Mouse (Mus musculus) heart, embryonic 13.5 days (tissue): ENCODE data around the gene Hspa4l. TPM values are rescaled to one million over a fixed set of nuclear protein-coding genes. Genes with fewer than 3 reads are reported as not detected.
A peak's percentile ranks its signal among the peaks of the same experiment; 100 is the strongest.

Experiments used
- ATAC-seq: fragments of 200-750 bp; cut with Nextera tagmentation; 2 replicates; pipeline ENCODE4 v1.8.0; 2017; ENCODE audit warnings: moderate TSS enrichment; ENCODE audit not compliant: insufficient number of reproducible peaks, low FRiP score, low TSS enrichment; ENCODE audit errors: extremely low read depth
- H3K27ac ChIP-seq: fragments of 300-500 bp; sonication (generic); replicated peaks from 2 replicates; pipeline ENCODE4 v1.5.1; 2015; ENCODE audit warnings: moderate library complexity, mild to moderate bottlenecking, inconsistent platforms
- H3K27me3 ChIP-seq: fragments of 300-500 bp; sonication (generic); replicated peaks from 2 replicates; pipeline ENCODE4 v1.6.1; 2015; ENCODE audit warnings: mild to moderate bottlenecking, inconsistent platforms
- H3K36me3 ChIP-seq: fragments of 300-500 bp; sonication (generic); 2 replicates; pipeline ENCODE4 v1.6.1; 2015; ENCODE audit warnings: mild to moderate bottlenecking, inconsistent platforms
- H3K4me1 ChIP-seq: fragments of 300-500 bp; sonication (generic); 2 replicates; pipeline ENCODE4 v1.6.1; 2015; ENCODE audit warnings: inconsistent platforms
- H3K4me2 ChIP-seq: fragments of 300-500 bp; sonication (generic); 2 replicates; pipeline ENCODE4 v1.6.1; 2015; ENCODE audit warnings: inconsistent platforms, mild to moderate bottlenecking, moderate library complexity
- H3K4me3 ChIP-seq: fragments of 300-500 bp; sonication (generic); 2 replicates; pipeline ENCODE4 v1.5.1; 2015; ENCODE audit warnings: moderate library complexity, mild to moderate bottlenecking, inconsistent platforms
- H3K9ac ChIP-seq: fragments of 300-500 bp; sonication (generic); 2 replicates; pipeline ENCODE4 v1.6.1; 2015; ENCODE audit warnings: inconsistent platforms, mild to moderate bottlenecking, moderate library complexity
- H3K9me3 ChIP-seq: fragments of 300-500 bp; sonication (generic); 2 replicates; pipeline ENCODE4 v1.6.1; 2016; ENCODE audit warnings: inconsistent platforms
- WGBS: fragments of 180-500 bp; shearing (Covaris S2); methylation state at CpG from one replicate; pipeline ENCODE4 v1.1.7; 2015; ENCODE audit warnings: mixed read lengths; 5-methylcytosine and 5-hydroxymethylcytosine counted together
- polyA plus RNA-seq: library from polyadenylated mRNA; unstranded; fragments of >200 nt; fragmentation: Nextera tagmentation; extraction: Ambion mirVana; gene quantifications from 2 replicates; pipeline ENCODE4 v1.2.1, GENCODE M21; 2015

Hspa4l gene
- 25.8 and 28.0 TPM in 2 replicates for polyA plus RNA-seq

DNA sequence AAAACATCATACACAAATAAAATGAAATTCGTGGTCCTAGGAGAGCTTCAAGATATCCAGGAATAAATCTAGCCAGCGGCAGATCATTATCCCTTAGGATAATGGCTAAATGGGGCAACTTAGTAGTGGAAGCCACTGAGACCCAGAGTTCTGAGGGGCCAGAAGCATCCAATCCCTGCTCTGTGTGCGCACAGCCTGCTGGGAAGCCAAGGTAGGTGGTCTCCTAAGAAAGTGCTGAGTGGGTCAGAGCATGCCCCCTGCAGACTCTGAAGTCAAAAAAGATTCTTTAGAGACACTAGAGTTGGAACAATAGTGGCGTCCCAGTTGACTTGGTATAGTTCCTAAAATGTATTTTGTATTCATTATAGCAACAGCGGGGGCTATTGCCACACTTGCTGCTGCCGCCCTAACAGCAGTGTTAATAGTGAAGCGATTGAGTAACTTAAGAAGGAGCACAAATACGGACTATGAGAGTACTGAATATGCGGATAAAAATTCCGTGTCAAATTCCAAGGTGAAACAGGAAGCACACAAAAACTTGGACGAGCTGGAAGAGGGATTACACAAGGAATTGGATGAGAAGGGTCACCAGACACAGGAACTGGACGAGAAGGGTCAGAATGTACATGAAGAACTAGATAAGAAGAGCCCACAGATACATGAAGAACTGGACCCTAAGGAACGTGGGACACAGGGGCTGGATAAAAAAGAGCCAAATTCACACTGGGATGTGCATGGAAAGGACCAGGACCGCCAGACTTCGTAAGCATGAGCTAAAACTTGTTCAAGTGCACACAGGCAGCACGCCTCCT is at the start of gene Hspa4l:
TSS of gene Hspa4l (plus strand) at position 472 of the 812 bp plus-strand sequence.
- Histone ChIP-seq H3K36me3 (no peaks in the 10 kb centered on the region), H3K9me3 (no peaks in the 10 kb centered on the region), H3K4me3 (peak within 1 kb of the TSS; percentile 91), H3K27ac (peak within 1 kb of the TSS; percentile 85), H3K27me3 (peaks cover 3% of the 10 kb centered on the region; the same call in 1 of the 2 replicates), H3K9ac (peak within 1 kb of the TSS; percentile 91), H3K4me1 (peaks cover 19% of the 10 kb centered on the region), H3K4me2 (peak within 1 kb of the TSS; percentile 93)
- no peak for ATAC-seq
- 27% methylated on average over 16 of the region's 16 CpGs for WGBS

DNA sequence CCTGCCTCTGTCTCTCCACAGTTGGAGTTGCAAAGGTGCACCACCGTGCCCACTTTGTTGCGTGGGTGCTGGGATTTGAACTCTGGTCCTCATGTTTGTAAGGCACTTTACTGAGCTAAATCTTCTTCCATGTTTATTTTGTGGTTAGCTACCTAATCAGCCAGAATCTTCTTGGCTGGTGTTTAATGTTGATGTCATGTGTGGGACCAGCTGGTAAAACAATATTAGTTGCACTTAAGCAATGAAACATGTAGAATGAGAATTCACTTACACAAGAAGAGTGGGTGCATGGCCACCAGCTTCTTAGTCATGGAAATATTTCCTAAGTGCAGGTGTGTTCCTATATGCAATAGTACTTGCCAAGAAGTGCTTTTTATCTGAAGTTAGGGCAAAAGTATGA is 49.1 kb upstream of the Hspa4l start:
- WGBS: 94% methylated on average over 2 of the region's 2 CpGs
- H3K4me1 ChIP-seq: peaks cover 22% of the 10 kb centered on the region
- H3K36me3 ChIP-seq: peaks cover 15% of the 10 kb centered on the region
- H3K4me3 ChIP-seq: no peak overlapping the region
- H3K9ac ChIP-seq: no peak overlapping the region
- no peaks in the 10 kb centered on the region for H3K27me3 ChIP-seq
- H3K4me2 ChIP-seq: no peak overlapping the region
- H3K9me3 ChIP-seq: no peaks in the 10 kb centered on the region
- H3K27ac ChIP-seq: no peak overlapping the region
- no peak for ATAC-seq

DNA sequence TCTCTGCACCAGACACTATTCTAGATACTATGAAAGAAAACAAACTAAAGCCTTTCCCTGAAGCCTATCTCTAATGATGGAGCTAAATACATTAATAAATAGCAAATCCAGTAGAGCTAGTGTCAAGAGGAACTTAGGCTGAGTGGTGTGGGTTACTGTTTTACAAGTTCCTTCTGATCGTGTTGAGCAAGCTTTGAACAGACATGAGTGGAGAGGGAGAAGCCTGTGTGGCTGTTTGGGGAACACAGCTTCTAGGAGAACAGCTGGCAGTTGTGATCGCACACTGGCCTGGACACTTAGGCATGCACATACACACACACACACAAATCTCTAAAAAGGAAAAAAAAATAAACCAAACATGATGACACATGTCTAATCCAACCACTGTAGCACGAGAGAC is 45.5 kb upstream of the Hspa4l start:
- Histone ChIP-seq H3K9me3 (no peaks in the 10 kb centered on the region), H3K36me3 (peaks cover 16% of the 10 kb centered on the region), H3K4me1 (peaks cover 14% of the 10 kb centered on the region), H3K27me3 (no peaks in the 10 kb centered on the region), H3K4me2 (no peak overlapping the region), H3K27ac (no peak overlapping the region), H3K4me3 (no peak overlapping the region), H3K9ac (no peak overlapping the region)
- WGBS: 75% methylated on average over 3 of the region's 3 CpGs
- ATAC-seq: no peak

DNA sequence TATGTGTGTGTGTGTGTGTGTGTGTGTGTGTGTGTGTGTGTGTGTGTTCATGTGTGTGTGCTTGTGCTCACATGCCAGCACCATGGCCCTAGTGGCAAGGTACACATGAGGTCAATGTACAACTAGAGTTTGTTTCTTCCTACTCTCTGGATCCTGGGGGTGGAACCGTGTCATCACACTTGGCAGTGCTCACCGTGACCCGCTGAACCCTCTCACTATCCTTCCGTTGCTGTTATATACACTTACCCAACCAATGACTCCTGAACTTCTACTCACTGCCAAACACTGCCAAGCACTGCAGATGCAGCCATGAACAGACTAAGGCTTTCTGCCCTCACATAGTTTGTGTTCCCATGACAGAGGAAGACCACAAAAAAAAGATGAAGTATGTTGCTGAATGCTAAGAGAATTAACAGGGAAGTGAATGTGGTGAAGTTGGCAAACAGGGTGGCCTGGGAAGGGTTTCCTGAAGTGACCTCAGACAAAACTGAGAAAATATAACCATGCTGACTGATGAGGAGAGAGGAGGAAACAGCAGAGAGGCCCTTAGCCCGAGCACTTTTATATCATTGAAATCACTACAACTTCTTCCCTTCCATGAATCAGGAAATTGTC is 39.4 kb upstream of the Hspa4l start:
- Histone ChIP-seq H3K27ac (no peak overlapping the region), H3K4me1 (no peaks in the 10 kb centered on the region), H3K36me3 (peaks cover 4% of the 10 kb centered on the region; the same call in 1 of the 2 replicates), H3K9me3 (no peaks in the 10 kb centered on the region), H3K9ac (no peak overlapping the region), H3K4me2 (no peak overlapping the region), H3K4me3 (no peak overlapping the region), H3K27me3 (no peaks in the 10 kb centered on the region)
- no peak for ATAC-seq
- 57% methylated on average over 5 of the region's 5 CpGs for WGBS

DNA sequence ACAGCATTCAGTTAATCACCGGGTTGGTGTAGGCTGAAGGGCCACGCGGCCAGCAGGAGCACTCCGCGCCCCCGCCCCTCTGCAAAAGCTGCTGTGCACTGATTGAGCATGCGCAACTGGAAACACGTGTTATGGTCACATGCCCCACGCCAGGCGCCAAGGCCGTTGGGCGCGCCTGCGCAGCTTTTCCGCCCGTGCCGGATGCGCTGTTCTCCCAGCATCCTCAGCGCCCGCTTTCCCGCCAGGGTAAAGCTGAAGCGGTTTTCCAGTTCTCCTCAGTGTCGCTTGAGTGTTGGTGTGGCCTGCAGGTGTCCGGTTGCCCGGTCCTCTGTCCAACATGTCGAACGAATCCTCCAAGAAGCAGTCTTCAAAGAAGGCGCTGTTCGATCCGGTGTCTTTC is 35.6 kb upstream of the Hspa4l start, which contains the start of gene Slc25a31:
TSS of gene Slc25a31 (plus strand) at position 201 of the 400 bp plus-strand sequence.
- ATAC-seq: no peak
- H3K27me3 ChIP-seq: no peaks in the 10 kb centered on the region
- no peak within 1 kb of the TSS for H3K4me3 ChIP-seq
- H3K36me3 ChIP-seq: no peaks in the 10 kb centered on the region
- 84% methylated on average over 30 of the region's 30 CpGs for WGBS
- H3K4me1 ChIP-seq: no peaks in the 10 kb centered on the region
- no peak within 1 kb of the TSS for H3K4me2 ChIP-seq
- no peaks in the 10 kb centered on the region for H3K9me3 ChIP-seq
- H3K9ac ChIP-seq: no peak within 1 kb of the TSS
- no peak within 1 kb of the TSS for H3K27ac ChIP-seq

DNA sequence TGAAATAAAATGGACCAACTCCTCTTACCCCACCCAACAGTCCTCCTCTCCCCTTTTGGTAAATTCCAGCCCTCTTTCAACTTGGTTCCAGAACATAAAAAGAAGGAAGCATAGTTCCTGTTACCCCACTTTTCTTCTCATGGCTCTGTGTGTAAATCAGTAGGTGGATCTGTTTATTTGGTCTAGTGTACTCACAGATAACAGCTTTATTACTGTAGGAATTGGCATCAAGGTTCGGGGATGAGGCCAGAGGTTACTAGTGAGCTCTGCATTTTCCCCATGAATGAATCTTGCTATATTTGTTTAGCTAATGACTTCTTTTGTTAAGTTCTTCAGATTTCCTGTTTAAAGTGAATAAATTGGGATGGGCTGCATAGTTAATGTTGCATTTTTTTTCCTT is 28.2 kb upstream of the Hspa4l start:
- H3K27me3 ChIP-seq: no peaks in the 10 kb centered on the region
- 0 out of 2 replicates have a peak, but pooled peaks cover 3% of the 10 kb centered on the region for H3K4me1 ChIP-seq
- ATAC-seq: no peak
- H3K36me3 ChIP-seq: no peaks in the 10 kb centered on the region
- no peak overlapping the region for H3K9ac ChIP-seq
- H3K9me3 ChIP-seq: no peaks in the 10 kb centered on the region
- no peak overlapping the region for H3K4me2 ChIP-seq
- 70% methylated on average over 1 of the region's 1 CpGs for WGBS
- no peak overlapping the region for H3K4me3 ChIP-seq
- H3K27ac ChIP-seq: no peak overlapping the region

DNA sequence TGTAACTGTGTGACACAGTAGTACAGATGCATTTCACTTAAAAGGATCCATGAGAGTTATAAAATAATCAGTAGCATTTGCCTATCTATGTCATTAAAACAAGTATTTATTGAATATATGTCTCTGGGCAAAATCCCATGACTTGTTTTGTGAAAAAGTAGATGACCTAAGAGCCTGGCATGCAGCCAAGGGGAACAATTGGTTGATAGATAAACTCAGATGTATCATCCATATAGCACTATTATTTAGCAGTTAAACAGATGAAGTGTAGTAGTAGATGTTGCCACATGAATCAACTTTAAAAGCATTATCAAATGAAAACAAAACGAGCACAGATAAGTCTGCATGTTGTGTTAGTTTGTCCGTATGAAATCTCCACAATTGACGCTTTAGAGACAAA is 25.3 kb upstream of the Hspa4l start:
- Histone ChIP-seq H3K36me3 (no peaks in the 10 kb centered on the region), H3K4me2 (no peak overlapping the region), H3K4me1 (0 out of 2 replicates have a peak, but pooled peaks cover 3% of the 10 kb centered on the region), H3K27me3 (no peaks in the 10 kb centered on the region), H3K27ac (no peak overlapping the region), H3K9me3 (no peaks in the 10 kb centered on the region), H3K4me3 (no peak overlapping the region), H3K9ac (no peak overlapping the region)
- WGBS: 53% methylated on average over 3 of the region's 3 CpGs
- ATAC-seq: no peak

DNA sequence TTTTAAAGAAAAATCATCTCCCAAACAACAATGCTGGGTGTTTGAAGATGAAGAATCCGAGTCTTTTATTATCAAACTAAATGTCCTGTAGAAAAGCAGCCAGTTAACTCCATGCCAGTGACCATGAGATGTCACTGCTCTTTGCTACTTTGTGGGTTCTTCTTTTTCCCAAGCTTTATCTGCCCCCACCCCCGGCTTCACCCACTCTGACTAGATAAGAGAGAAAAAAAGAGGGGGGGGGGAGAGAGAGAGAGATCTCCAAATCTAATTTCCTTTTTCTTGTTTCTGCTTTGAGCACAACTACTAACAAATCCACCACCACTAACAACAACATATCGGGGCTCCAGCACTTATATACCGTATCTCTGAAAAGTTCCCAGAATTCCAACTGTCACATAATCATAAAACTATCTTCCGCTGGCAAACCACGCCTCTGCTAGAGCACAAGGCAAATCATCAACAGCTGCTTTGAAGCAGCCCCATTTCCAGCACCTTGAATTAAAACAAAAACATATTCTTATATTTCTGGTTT is 5.8 kb upstream of the Hspa4l start:
- ATAC-seq: no peak
- no peak overlapping the region for H3K4me3 ChIP-seq
- no peak overlapping the region for H3K4me2 ChIP-seq
- peaks cover 3% of the 10 kb centered on the region; the same call in 1 of the 2 replicates for H3K27me3 ChIP-seq
- 61% methylated on average over 6 of the region's 6 CpGs for WGBS
- no peak overlapping the region for H3K9ac ChIP-seq
- no peaks in the 10 kb centered on the region for H3K4me1 ChIP-seq
- H3K27ac ChIP-seq: no peak overlapping the region
- H3K9me3 ChIP-seq: no peaks in the 10 kb centered on the region
- H3K36me3 ChIP-seq: no peaks in the 10 kb centered on the region

DNA sequence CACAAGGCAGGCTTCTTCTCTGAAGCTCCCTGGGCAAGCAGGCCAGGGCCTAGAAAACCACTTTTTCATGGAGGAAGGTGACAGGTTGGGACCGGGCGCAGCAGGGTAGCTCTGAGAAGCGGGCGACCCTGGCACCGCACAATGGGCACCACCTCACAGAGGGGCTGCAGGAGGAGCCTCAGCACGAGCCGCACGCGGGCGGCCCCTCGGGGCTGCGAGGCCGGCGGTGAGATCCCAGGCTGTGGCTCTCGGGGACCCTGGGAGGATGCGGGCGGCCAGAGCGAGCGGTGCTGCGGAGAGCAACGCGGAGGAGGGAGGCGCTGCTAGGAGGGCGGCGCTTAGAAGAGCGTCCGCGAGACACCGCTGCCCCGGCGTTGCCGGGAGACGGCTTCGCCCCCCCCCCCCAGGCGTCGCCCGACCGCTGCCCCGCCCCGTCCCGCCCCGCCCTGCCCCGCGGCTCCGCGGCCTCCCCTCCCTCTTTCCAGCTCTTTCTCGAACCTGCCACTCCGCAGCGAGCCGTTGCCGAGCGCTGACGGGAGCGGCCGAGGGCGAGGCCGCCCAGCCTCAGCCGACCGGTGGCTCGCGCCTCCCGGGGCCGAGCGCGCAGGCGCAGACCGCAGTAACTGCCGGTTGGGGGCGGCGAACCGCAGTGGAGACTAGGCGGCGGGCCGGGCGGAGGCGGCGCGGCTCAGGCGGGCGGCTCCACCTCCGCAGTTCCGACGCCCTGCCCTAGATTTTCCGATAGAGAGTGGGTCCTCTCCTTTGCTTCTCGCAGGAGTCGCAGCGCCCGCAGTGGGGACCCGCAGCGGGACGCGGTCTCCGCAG is 753 bp downstream of the Hspa4l start:
- ATAC-seq: peak; percentile 93
- H3K4me2 ChIP-seq: peak overlapping the region; percentile 93
- no peaks in the 10 kb centered on the region for H3K36me3 ChIP-seq
- peak overlapping the region; percentile 91 for H3K4me3 ChIP-seq
- peaks cover 19% of the 10 kb centered on the region for H3K4me1 ChIP-seq
- under 1% methylated on average over 59 of the region's 93 CpGs for WGBS
- peak overlapping the region; percentile 85 for H3K27ac ChIP-seq
- H3K27me3 ChIP-seq: peaks cover 3% of the 10 kb centered on the region; the same call in 1 of the 2 replicates
- H3K9me3 ChIP-seq: no peaks in the 10 kb centered on the region
- H3K9ac ChIP-seq: peak overlapping the region; percentile 91

DNA sequence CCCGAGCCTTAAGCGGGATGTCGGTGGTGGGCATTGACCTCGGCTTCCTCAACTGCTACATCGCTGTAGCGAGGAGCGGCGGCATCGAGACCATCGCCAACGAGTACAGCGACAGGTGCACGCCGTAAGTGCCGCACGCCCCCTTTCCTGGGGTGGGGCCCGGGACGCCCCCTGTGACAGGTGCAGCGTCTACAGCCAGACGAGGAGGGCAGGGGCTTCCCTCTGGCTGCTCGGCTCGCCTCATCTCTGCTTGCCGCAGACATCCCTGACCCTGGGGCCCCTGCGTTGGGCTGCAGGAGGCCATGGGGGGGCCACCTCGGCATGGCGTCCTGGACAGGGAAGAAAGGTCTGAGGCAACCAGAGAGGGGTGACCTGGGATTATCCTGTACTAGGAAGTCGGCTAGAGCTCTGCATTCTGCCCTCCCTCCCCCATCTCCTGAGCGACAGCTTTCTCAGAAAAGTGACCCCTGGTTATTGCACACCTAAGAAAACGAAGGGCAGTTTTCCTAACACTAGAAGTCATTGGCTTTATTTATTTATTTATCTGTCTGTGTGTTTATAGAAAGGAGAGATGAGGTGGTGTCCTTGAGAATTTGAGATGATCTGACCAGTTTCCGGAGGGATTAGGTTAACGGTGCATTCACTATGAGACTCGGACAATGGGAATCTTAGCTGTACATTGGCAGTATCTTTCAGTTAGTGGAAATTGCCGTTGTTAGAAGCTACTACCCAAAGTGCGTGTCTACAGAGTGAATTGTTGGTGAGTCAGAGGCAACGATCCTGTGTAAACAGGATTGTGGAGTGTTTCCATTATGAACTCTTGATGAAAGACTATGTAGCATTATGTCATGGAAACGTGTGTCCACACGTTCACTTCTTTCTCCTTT is 1.6 kb downstream of the Hspa4l start:
- WGBS: 3% methylated on average over 37 of the region's 37 CpGs

More for the DNA sequence above, 1.6 kb downstream of the Hspa4l start:
- Histone ChIP-seq H3K27ac (peak overlapping the region; percentile 85), H3K9ac (peak overlapping the region; percentile 91), H3K4me2 (peak overlapping the region; percentile 93), H3K4me3 (peak overlapping the region; percentile 91), H3K9me3 (no peaks in the 10 kb centered on the region), H3K27me3 (peaks cover 3% of the 10 kb centered on the region; the same call in 1 of the 2 replicates), H3K36me3 (no peaks in the 10 kb centered on the region), H3K4me1 (peaks cover 19% of the 10 kb centered on the region)
- 0 out of 2 replicates have a peak, but pooled peaks have one; percentile 14 for ATAC-seq
